40 mouse cellular contexts compared by ENCODE assay signal in the genomic region with DNA sequence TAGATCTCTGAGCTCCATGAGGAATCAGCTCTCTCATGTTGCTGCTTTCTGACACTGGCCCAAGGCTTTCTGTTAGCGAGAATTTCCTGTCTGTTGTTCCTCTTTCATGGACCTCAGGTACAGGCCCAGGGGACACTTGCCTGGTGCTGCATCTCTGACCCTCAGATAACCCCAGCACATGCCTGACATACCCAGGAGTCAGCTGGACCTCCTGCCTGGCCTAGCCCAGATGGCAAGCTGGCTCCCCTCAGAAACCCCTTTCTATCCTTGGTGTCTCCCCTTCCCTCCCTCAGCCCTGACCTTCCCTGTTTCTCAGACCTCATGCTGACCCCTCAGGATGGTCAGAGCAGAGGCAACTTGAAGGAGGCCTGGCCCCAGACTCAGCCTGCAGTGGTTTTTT. TPM values are rescaled to one million over a fixed set of nuclear protein-coding genes. Genes with fewer than 3 reads are reported as not detected.
A peak's percentile ranks its signal among the peaks of the same experiment; 100 is the strongest.
DNase-seq lines count a peak whose midpoint lies in the region; ATAC-seq and TF ChIP-seq lines count a peak whose summit lies in the region.
"Had no signal": no experiment of that assay in that cellular context is flagged by ENCODE, and none has a peak within 500 bp of the region (broad histone marks: within the 10 kb centered on the region; RNA-seq: fewer than 3 reads in every experiment).

No protein-coding gene starts in this region.

- intact Hi-C loops in gastrocnemius, adult 2 months (cut with DNase I) = no loop called here

- H3K4me2 ChIP-seq in midbrain, embryonic 11.5 days = no peak overlapping the region
- H3K4me2 ChIP-seq in midbrain, embryonic 14.5 days (ENCODE audit: low read length) = no peak overlapping the region
- H3K4me2 ChIP-seq: embryonic facial prominence, embryonic 15.5 days; heart, embryonic 12.5 days; limb, embryonic 13.5 days; liver, embryonic 11.5 days had no signal

- H3K4me1 ChIP-seq in midbrain, embryonic 11.5 days (ENCODE audit: control insufficient read depth, insufficient read depth, low read length) = peaks cover 25% of the 10 kb centered on the region
- peaks cover 15% of the 10 kb centered on the region for H3K4me1 ChIP-seq in midbrain, embryonic 14.5 days (ENCODE audit: control insufficient read depth, insufficient read depth, low read length)

- peak; percentile 10 for DNase-seq in gastrocnemius, adult 2 months
- no peak for DNase-seq in gastrocnemius, adult 8-10 months (ENCODE audit: low spot score in 2 of 2)
- no peak for DNase-seq in midbrain, embryonic 11.5 days (ENCODE audit: low spot score, missing footprints)
- no peak for DNase-seq in midbrain, embryonic 14.5 days
- DNase-seq in A20 (ENCODE audit: low read depth, low spot score) = peak; percentile 18
- peak; percentile 15 for DNase-seq in MN1 (ENCODE audit: low spot score)
- no peak for DNase-seq in left cerebral cortex, adult 8-10 months (ENCODE audit: low spot score in 2 of 2)
- DNase-seq: adrenal gland, adult 8-10 months; cerebellum, adult 2 months; cerebellum, postnatal 14 days; heart, adult 2 months; heart, postnatal 4 days; kidney, adult 11 months; kidney, postnatal 25 days; thymus, postnatal 4 days had no signal

- no peaks in the 10 kb centered on the region for H3K36me3 ChIP-seq in midbrain, embryonic 11.5 days (ENCODE audit: control insufficient read depth, insufficient read depth, low read length)
- H3K36me3 ChIP-seq in midbrain, embryonic 14.5 days (ENCODE audit: control insufficient read depth, insufficient read depth, low read length) = no peaks in the 10 kb centered on the region
- H3K36me3 ChIP-seq: embryonic facial prominence, embryonic 15.5 days; heart, embryonic 12.5 days; limb, embryonic 13.5 days; lung, embryonic 15.5 days had no signal

- no peaks in the 10 kb centered on the region for H3K9me3 ChIP-seq in midbrain, embryonic 11.5 days (ENCODE audit: control insufficient read depth, low read length)
- H3K9me3 ChIP-seq in midbrain, embryonic 14.5 days (ENCODE audit: control insufficient read depth, low read length) = no peaks in the 10 kb centered on the region
- H3K9me3 ChIP-seq: embryonic facial prominence, embryonic 15.5 days; heart, embryonic 12.5 days; limb, embryonic 13.5 days; lung, embryonic 15.5 days had no signal

- no peaks in the 10 kb centered on the region for H3K27me3 ChIP-seq in midbrain, embryonic 11.5 days (ENCODE audit: control insufficient read depth, insufficient read depth, low read length)
- H3K27me3 ChIP-seq in midbrain, embryonic 14.5 days (ENCODE audit: control insufficient read depth, insufficient read depth, low read length) = no peaks in the 10 kb centered on the region
- H3K27me3 ChIP-seq: embryonic facial prominence, embryonic 15.5 days; limb, embryonic 13.5 days; lung, embryonic 15.5 days had no signal

- H3K27ac ChIP-seq in gastrocnemius, adult 2 months = no peak overlapping the region
- peak overlapping the region; percentile 92; the same call in 1 of the 2 replicates for H3K27ac ChIP-seq in midbrain, embryonic 11.5 days (ENCODE audit: low read depth, low read length)
- H3K27ac ChIP-seq in midbrain, embryonic 14.5 days (replicated peaks; ENCODE audit: low read depth, low read length) = no peak overlapping the region
- H3K27ac ChIP-seq: embryonic facial prominence, embryonic 15.5 days; heart, adult 2 months; left cerebral cortex, adult 2 months; limb, embryonic 13.5 days; lung, embryonic 15.5 days had no signal

- ATAC-seq in midbrain, embryonic 11.5 days (ENCODE audit: low FRiP score) = no peak
- ATAC-seq in midbrain, embryonic 14.5 days (ENCODE audit: low FRiP score, low TSS enrichment) = no peak
- ATAC-seq: inflammation-experienced regulatory T-cells, adult 6 months had no signal

- 72% methylated on average over 1 of the region's 1 CpGs for WGBS in midbrain, embryonic 11.5 days
- 90% methylated on average over 1 of the region's 1 CpGs for WGBS in midbrain, embryonic 14.5 days

- H3K4me3 ChIP-seq in gastrocnemius, adult 2 months = no peak overlapping the region
- no peak overlapping the region for H3K4me3 ChIP-seq in midbrain, embryonic 11.5 days (ENCODE audit: low read depth, low read length)
- H3K4me3 ChIP-seq in midbrain, embryonic 14.5 days (replicated peaks; ENCODE audit: low read depth, low read length) = no peak overlapping the region
- H3K4me3 ChIP-seq: embryonic facial prominence, embryonic 15.5 days; heart, adult 2 months; heart, embryonic 12.5 days; left cerebral cortex, adult 2 months; limb, embryonic 13.5 days; lung, embryonic 15.5 days had no signal

- H3K9ac ChIP-seq in midbrain, embryonic 11.5 days (ENCODE audit: low read length) = peak overlapping the region; percentile 63; the same call in 1 of the 2 replicates
- no peak overlapping the region for H3K9ac ChIP-seq in midbrain, embryonic 14.5 days (replicated peaks; ENCODE audit: low read length)
- H3K9ac ChIP-seq: embryonic facial prominence, embryonic 15.5 days; heart, embryonic 12.5 days; limb, embryonic 13.5 days; lung, embryonic 15.5 days had no signal

- TF ChIP-seq CTCF in gastrocnemius, adult 2 months (IDR thresholded peaks at IDR 0.05) = no peak

RNA-seq across cellular contexts. Expression of a gene that starts 3.7 kb away (rescaled TPM):
- not detected for total RNA-seq in gastrocnemius, adult 2 months (2021)
- not detected for total RNA-seq in gastrocnemius, adult 8-10 months (2022)
- polyA plus RNA-seq in midbrain, embryonic 11.5 days (2014; fragmentation: Nextera tagmentation; extraction: Ambion mirVana) = not detected in 2 replicates
- polyA plus RNA-seq in midbrain, embryonic 14.5 days (2014; fragmentation: Nextera tagmentation; extraction: Ambion mirVana) = not detected in 2 replicates
- not detected for total RNA-seq in left cerebral cortex, adult 8-10 months (2022)
- total RNA-seq: adrenal gland, adult 8-10 months; adrenal gland, postnatal 4 days; CH12.LX; ES-E14; gastrocnemius, adult 18-20 months; gastrocnemius, postnatal 4 days; heart, adult 2 months; heart, postnatal 4 days; layer of hippocampus, adult 18-20 months; layer of hippocampus, postnatal 10 days; left cerebral cortex, adult 2 months; left cerebral cortex, postnatal 36 days; megakaryocyte progenitor cell, adult 5-6 weeks had no signal
- polyA plus RNA-seq: C2C12; cerebellum, adult 2 months; cortical plate, adult 2 months; embryonic facial prominence, embryonic 15.5 days; frontal cortex, adult 2 months; heart, adult 2 months; heart, embryonic 12.5 days; heart, postnatal 0 days; inflammation-experienced regulatory T-cells, adult 6 months; kidney, embryonic 14.5 days; limb, embryonic 13.5 days; liver, embryonic 11.5 days; liver, embryonic 16.5 days; lung, embryonic 15.5 days; small intestine, adult 2 months; stomach, embryonic 14.5 days; thymus, postnatal 0 days had no signal

Comparison
In these comparisons a context has a peak if more than half of its experiments do, and no peak if none do; other contexts are left out.
1. DNase-seq: peak in gastrocnemius, adult 2 months (single experiment), A20 (single experiment) and MN1 (single experiment); none in gastrocnemius, adult 8-10 months (0 of 2), midbrain, embryonic 11.5 days (single experiment), midbrain, embryonic 14.5 days (single experiment) and left cerebral cortex, adult 8-10 months (0 of 2).